ENCODE assay signal across 1 mouse cellular context in genomic region chr12:70967581-70967980, GRCm38 (mm10).
TF ChIP-seq lines count a peak whose summit lies in the region.

No protein-coding gene starts in this region.

TF ChIP-seq in MEL, 35 proteins besides CTCF, POLR2A, EP300 and RAD21 (continued from another document):
- TF ChIP-seq ZMIZ1 (IDR thresholded peaks at IDR 0.05; ENCODE audit: low read depth, low read length) (no peak), TCF12 (IDR thresholded peaks at IDR 0.05; ENCODE audit: low read depth, low read length) (no peak), E2F4 (IDR thresholded peaks at IDR 0.05; ENCODE audit: borderline replicate concordance, low read depth, low read length) (no peak), HCFC1 (IDR thresholded peaks at IDR 0.05; ENCODE audit: low read depth, low read length) (no peak), MAZ (IDR thresholded peaks at IDR 0.05; ENCODE audit: low read depth, low read length) (no peak), MEF2A (IDR thresholded peaks at IDR 0.05; ENCODE audit: extremely low read depth, insufficient replicate concordance, low read depth, low read length, poor library complexity, severe bottlenecking) (no peak), USF1 (IDR thresholded peaks at IDR 0.05; ENCODE audit: low read depth, low read length) (no peak), ZNF384 (IDR thresholded peaks at IDR 0.05; ENCODE audit: low read depth, low read length) (no peak)
